In the genomic region with DNA sequence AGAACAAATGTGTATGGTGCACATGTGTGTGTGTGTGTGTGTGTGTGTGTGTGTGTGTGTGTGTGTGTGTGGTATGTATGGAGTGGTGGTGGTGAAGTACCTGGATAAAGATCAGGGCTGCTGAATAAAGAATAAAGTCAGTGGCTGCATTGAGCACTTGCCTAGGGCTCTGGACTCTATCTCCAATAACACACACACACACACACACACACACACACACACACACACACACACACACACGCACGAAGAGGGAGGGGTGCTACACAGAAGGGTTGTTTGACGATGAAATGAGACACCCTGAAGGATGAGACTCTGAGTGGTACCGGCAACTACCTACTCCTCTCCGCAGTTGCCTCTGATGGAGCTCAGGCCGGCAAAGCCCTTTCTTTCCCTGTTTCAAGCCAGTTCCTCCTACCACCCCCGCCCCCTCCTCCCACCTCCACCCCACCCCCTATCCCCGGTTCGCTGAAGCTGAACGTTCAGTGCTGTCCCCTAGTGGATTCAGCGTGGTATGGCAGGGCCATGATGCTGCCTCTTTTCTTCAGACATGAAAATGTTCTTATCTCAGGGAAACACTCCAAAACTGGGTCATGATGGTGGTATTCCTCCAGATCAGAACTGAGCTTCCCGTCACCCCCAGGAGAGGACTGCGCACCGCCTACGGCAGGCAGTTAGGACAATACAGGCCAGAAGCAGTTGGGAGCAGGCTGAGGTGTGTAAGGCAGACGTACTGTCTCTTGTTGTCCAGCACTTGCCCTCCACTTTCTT, we compare ENCODE assay signal across 8 mouse cellular contexts. TPM values are rescaled to one million over a fixed set of nuclear protein-coding genes. Genes with fewer than 3 reads are reported as not detected.
DNase-seq lines count a peak whose midpoint lies in the region; ATAC-seq and TF ChIP-seq lines count a peak whose summit lies in the region.

No protein-coding gene starts in this region.

- H3K4me2 ChIP-seq in heart, embryonic 11.5 days: peak overlapping the region; percentile 39
- peak overlapping the region; percentile 16; the same call in 1 of the 2 replicates for H3K4me2 ChIP-seq in kidney, postnatal 0 days (ENCODE audit: low read length)
- H3K4me2 ChIP-seq in liver, embryonic 11.5 days: peak overlapping the region; percentile 49

- H3K9me3 ChIP-seq in heart, embryonic 11.5 days (replicated peaks; ENCODE audit: control insufficient read depth, low read length): no peaks in the 10 kb centered on the region
- H3K9me3 ChIP-seq in kidney, postnatal 0 days (replicated peaks; ENCODE audit: low read length): no peaks in the 10 kb centered on the region
- no peaks in the 10 kb centered on the region for H3K9me3 ChIP-seq in liver, embryonic 11.5 days (ENCODE audit: control insufficient read depth, low read length)

- H3K27me3 ChIP-seq in heart, embryonic 11.5 days (ENCODE audit: control insufficient read depth, insufficient read depth, low read length): peaks cover 20% of the 10 kb centered on the region
- H3K27me3 ChIP-seq in kidney, postnatal 0 days (ENCODE audit: insufficient read depth, low read length): no peaks in the 10 kb centered on the region
- H3K27me3 ChIP-seq in liver, embryonic 11.5 days (replicated peaks; ENCODE audit: control insufficient read depth, insufficient read depth, low read length): no peaks in the 10 kb centered on the region

- H3K9ac ChIP-seq in heart, embryonic 11.5 days (ENCODE audit: low read depth, low read length): no peak overlapping the region
- H3K9ac ChIP-seq in kidney, postnatal 0 days (ENCODE audit: low read depth, low read length): no peak overlapping the region
- no peak overlapping the region for H3K9ac ChIP-seq in liver, embryonic 11.5 days (ENCODE audit: low read depth, low read length)

- 0 out of 2 replicates have a peak overlapping the region, but pooled peaks have one; percentile 14 for H3K4me3 ChIP-seq in heart, embryonic 11.5 days (ENCODE audit: low read depth, low read length)
- H3K4me3 ChIP-seq in kidney, postnatal 0 days (replicated peaks; ENCODE audit: low read depth, low read length): no peak overlapping the region
- peak overlapping the region; percentile 20; the same call in 1 of the 2 replicates for H3K4me3 ChIP-seq in liver, embryonic 11.5 days (ENCODE audit: low read depth, low read length)

- TF ChIP-seq CTCF in kidney, postnatal 0 days (IDR thresholded peaks at IDR 0.05; ENCODE audit: low read depth): peak; percentile 76

- ATAC-seq in heart, embryonic 11.5 days (replicated peaks; ENCODE audit: insufficient number of reproducible peaks, low FRiP score, low TSS enrichment): no peak
- peak; percentile 56; the same call in 1 of the 2 replicates for ATAC-seq in kidney, postnatal 0 days (replicated peaks; ENCODE audit: low FRiP score, low read depth)
- peak; percentile 70 for ATAC-seq in liver, embryonic 11.5 days (replicated peaks; ENCODE audit: low FRiP score)

- H3K4me1 ChIP-seq in heart, embryonic 11.5 days (ENCODE audit: control insufficient read depth, insufficient read depth, low read length): peaks cover 7% of the 10 kb centered on the region
- H3K4me1 ChIP-seq in kidney, postnatal 0 days (replicated peaks; ENCODE audit: insufficient read depth, low read length): no peaks in the 10 kb centered on the region
- H3K4me1 ChIP-seq in liver, embryonic 11.5 days (replicated peaks; ENCODE audit: control insufficient read depth, insufficient read depth, low read length): peaks cover 3% of the 10 kb centered on the region; the same call in 1 of the 2 replicates

- peak; percentile 56 for DNase-seq in urinary bladder, postnatal 14 days (ENCODE audit: low spot score)
- no peak for DNase-seq in urinary bladder, adult 2 months (ENCODE audit: low spot score)
- DNase-seq in cerebellum, postnatal 36 days: peak; percentile 45 to 48
- DNase-seq in kidney, postnatal 0 days (ENCODE audit: low spot score): peak; percentile 76
- peak; percentile 56 for DNase-seq in liver, embryonic 11.5 days (ENCODE audit: low spot score)
- peak; percentile 36 to 56 for DNase-seq in natural killer cell, adult 2 months (ENCODE audit: low spot score in 2 of 2)
- peak; percentile 81 for DNase-seq in thymus, postnatal 0 days (ENCODE audit: low spot score)

- H3K36me3 ChIP-seq in heart, embryonic 11.5 days (ENCODE audit: control insufficient read depth, insufficient read depth, low read length): no peaks in the 10 kb centered on the region
- no peaks in the 10 kb centered on the region for H3K36me3 ChIP-seq in kidney, postnatal 0 days (ENCODE audit: insufficient read depth, low read length)
- no peaks in the 10 kb centered on the region for H3K36me3 ChIP-seq in liver, embryonic 11.5 days (ENCODE audit: control insufficient read depth, insufficient read depth, low read length)

- no peak overlapping the region for H3K27ac ChIP-seq in heart, embryonic 11.5 days (ENCODE audit: low read depth, low read length)
- H3K27ac ChIP-seq in kidney, postnatal 0 days: no peak overlapping the region
- H3K27ac ChIP-seq in liver, embryonic 11.5 days (ENCODE audit: low read depth, low read length): no peak overlapping the region

- 9% methylated on average over 12 of the region's 16 CpGs for WGBS in heart, embryonic 11.5 days (ENCODE audit: insufficient replicate concordance)
- WGBS in kidney, postnatal 0 days: 14% methylated on average over 13 of the region's 16 CpGs
- WGBS in liver, embryonic 11.5 days: 9% methylated on average over 13 of the region's 16 CpGs

RNA-seq across cellular contexts. Expression of a gene that starts 1.5 kb away (rescaled TPM):
- not detected in 2 replicates for polyA plus RNA-seq in urinary bladder, adult 2 months (2012; rRNA removed)
- polyA plus RNA-seq in heart, embryonic 11.5 days (2014; fragmentation: Nextera tagmentation; extraction: Ambion mirVana): not detected in 2 replicates
- polyA plus RNA-seq in kidney, postnatal 0 days (2015; fragmentation: Nextera tagmentation; extraction: Ambion mirVana): 0.03 TPM in 1 of 2 replicates, not detected in the other
- polyA plus RNA-seq in liver, embryonic 11.5 days (2014; fragmentation: Nextera tagmentation; extraction: Ambion mirVana): not detected in 2 replicates
- not detected in 2 replicates for polyA plus RNA-seq in thymus, postnatal 0 days (2015; fragmentation: Nextera tagmentation; extraction: Ambion mirVana)

RNA-seq across cellular contexts. Expression of a gene that starts 3.8 kb away (rescaled TPM):
- not detected in 2 replicates for polyA plus RNA-seq in urinary bladder, adult 2 months (2012; rRNA removed)
- polyA plus RNA-seq in heart, embryonic 11.5 days (2014; fragmentation: Nextera tagmentation; extraction: Ambion mirVana): not detected in 2 replicates
- 0.20 TPM in 1 of 2 replicates, not detected in the other for polyA plus RNA-seq in kidney, postnatal 0 days (2015; fragmentation: Nextera tagmentation; extraction: Ambion mirVana)
- not detected in 2 replicates for polyA plus RNA-seq in liver, embryonic 11.5 days (2014; fragmentation: Nextera tagmentation; extraction: Ambion mirVana)
- 0.10 TPM in 1 of 2 replicates, not detected in the other for polyA plus RNA-seq in thymus, postnatal 0 days (2015; fragmentation: Nextera tagmentation; extraction: Ambion mirVana)

RNA-seq across cellular contexts. Expression of a gene that starts 20.3 kb away (rescaled TPM):
- polyA plus RNA-seq in urinary bladder, adult 2 months (2012; rRNA removed): 0.49 and 0.58 TPM in 2 replicates
- polyA plus RNA-seq in heart, embryonic 11.5 days (2014; fragmentation: Nextera tagmentation; extraction: Ambion mirVana): not detected in 2 replicates
- 0.20 and 0.45 TPM in 2 replicates for polyA plus RNA-seq in kidney, postnatal 0 days (2015; fragmentation: Nextera tagmentation; extraction: Ambion mirVana)
- 0.07 TPM in 1 of 2 replicates, not detected in the other for polyA plus RNA-seq in liver, embryonic 11.5 days (2014; fragmentation: Nextera tagmentation; extraction: Ambion mirVana)
- polyA plus RNA-seq in thymus, postnatal 0 days (2015; fragmentation: Nextera tagmentation; extraction: Ambion mirVana): 0.40 and 0.99 TPM in 2 replicates

RNA-seq across cellular contexts. Expression of a gene that starts 36.2 kb away (rescaled TPM):
- polyA plus RNA-seq in urinary bladder, adult 2 months (2012; rRNA removed): 0.46 and 0.55 TPM in 2 replicates
- not detected in 2 replicates for polyA plus RNA-seq in heart, embryonic 11.5 days (2014; fragmentation: Nextera tagmentation; extraction: Ambion mirVana)
- polyA plus RNA-seq in kidney, postnatal 0 days (2015; fragmentation: Nextera tagmentation; extraction: Ambion mirVana): 0.06 and 0.16 TPM in 2 replicates
- polyA plus RNA-seq in liver, embryonic 11.5 days (2014; fragmentation: Nextera tagmentation; extraction: Ambion mirVana): 0.36 and 0.47 TPM in 2 replicates
- 0.95 and 1.5 TPM in 2 replicates for polyA plus RNA-seq in thymus, postnatal 0 days (2015; fragmentation: Nextera tagmentation; extraction: Ambion mirVana)

RNA-seq across cellular contexts. Expression of a gene that starts 54.9 kb away (rescaled TPM):
- polyA plus RNA-seq in urinary bladder, adult 2 months (2012; rRNA removed): 0.81 and 1.1 TPM in 2 replicates
- 0.09 TPM in 1 of 2 replicates, not detected in the other for polyA plus RNA-seq in heart, embryonic 11.5 days (2014; fragmentation: Nextera tagmentation; extraction: Ambion mirVana)
- 0.79 and 0.91 TPM in 2 replicates for polyA plus RNA-seq in kidney, postnatal 0 days (2015; fragmentation: Nextera tagmentation; extraction: Ambion mirVana)
- polyA plus RNA-seq in liver, embryonic 11.5 days (2014; fragmentation: Nextera tagmentation; extraction: Ambion mirVana): 0.08 and 0.23 TPM in 2 replicates
- polyA plus RNA-seq in thymus, postnatal 0 days (2015; fragmentation: Nextera tagmentation; extraction: Ambion mirVana): 0.42 and 0.46 TPM in 2 replicates
